Mouse (Mus musculus) megakaryocyte, embryonic 14.5 days (primary cell): Measurements from ENCODE around the gene Ncoa1.

Source experiments
- FLI1 ChIP-seq: IDR thresholded peaks from 2 replicates; pipeline ENCODE4 v1.6.1; 2012; ENCODE audit warnings: low read length, inconsistent platforms, mixed read lengths
- GATA1 ChIP-seq: IDR thresholded peaks from 3 replicates; pipeline ENCODE4 v1.6.1; 2012; ENCODE audit warnings: mixed read lengths, low read length, inconsistent platforms, borderline replicate concordance

DNA sequence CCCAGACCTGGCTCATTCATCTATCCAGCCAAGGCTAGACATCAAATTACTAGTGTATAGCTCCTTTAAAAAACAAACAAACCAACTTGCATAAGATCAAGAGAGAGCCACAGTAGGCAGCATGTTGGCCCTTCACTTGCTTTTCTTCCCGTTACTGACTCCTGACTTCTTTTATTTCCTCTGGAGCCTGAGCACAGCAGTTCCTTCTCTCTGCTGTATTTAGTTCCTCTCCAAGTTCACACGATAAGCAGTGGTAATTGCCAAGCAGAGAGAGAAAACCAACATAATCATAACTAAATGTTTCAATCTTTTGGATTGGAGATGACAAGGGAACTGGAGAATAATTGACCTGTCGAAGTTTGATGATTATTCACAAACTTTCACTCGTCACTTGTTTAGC is 244.2 kb downstream of the Ncoa1 start:
- no peak for TF ChIP-seq GATA1
- no peak for TF ChIP-seq FLI1
